15 mouse cellular contexts compared by ENCODE assay signal in genomic region chr14:77533638-77534037, GRCm38 (mm10).
DNase-seq lines count a peak whose midpoint lies in the region; ATAC-seq and TF ChIP-seq lines count a peak whose summit lies in the region.
"Had no signal": no experiment of that assay in that cellular context is flagged by ENCODE, and none has a peak within 500 bp of the region (broad histone marks: within the 10 kb centered on the region; RNA-seq: fewer than 3 reads in every experiment).

No protein-coding gene starts in this region.

- no peak overlapping the region for H3K4me2 ChIP-seq in midbrain, embryonic 11.5 days
- no peak overlapping the region for H3K4me2 ChIP-seq in midbrain, embryonic 13.5 days (replicated peaks)
- H3K4me2 ChIP-seq: embryonic facial prominence, embryonic 13.5 days; heart, embryonic 11.5 days had no signal

- H3K9me3 ChIP-seq in midbrain, embryonic 11.5 days (ENCODE audit: control insufficient read depth, low read length) = no peaks in the 10 kb centered on the region
- no peaks in the 10 kb centered on the region for H3K9me3 ChIP-seq in midbrain, embryonic 13.5 days
- H3K9me3 ChIP-seq: embryonic facial prominence, embryonic 13.5 days; midbrain, embryonic 10.5 days had no signal

- peak; percentile 32 to 47 for DNase-seq in cerebellum, postnatal 25 days
- peak; percentile 72 for DNase-seq in midbrain, embryonic 11.5 days (ENCODE audit: low spot score, missing footprints)
- DNase-seq in spleen, postnatal 4 days (ENCODE audit: low spot score in 2 of 2) = no peak
- no peak for DNase-seq in lung, adult 2 months
- DNase-seq: adrenal gland, adult 2 months had no signal

- 73% methylated on average over 5 of the region's 5 CpGs for WGBS in midbrain, embryonic 11.5 days
- WGBS in midbrain, embryonic 13.5 days = 74% methylated on average over 5 of the region's 5 CpGs
- WGBS in lung, adult 2 months = 74% methylated on average over 5 of the region's 5 CpGs

- H3K27ac ChIP-seq in midbrain, embryonic 11.5 days (ENCODE audit: low read depth, low read length) = no peak overlapping the region
- no peak overlapping the region for H3K27ac ChIP-seq in midbrain, embryonic 13.5 days
- 0 out of 2 replicates have a peak overlapping the region, but pooled peaks have one; percentile 13 for H3K27ac ChIP-seq in bone marrow macrophage, adult 2 months (ENCODE audit: insufficient read depth, low read depth, low read length)
- H3K27ac ChIP-seq: embryonic facial prominence, embryonic 13.5 days; left cerebral cortex, adult 2 months; liver, embryonic 14.5 days; midbrain, embryonic 10.5 days had no signal

- ATAC-seq in cerebellum, adult (ENCODE audit: insufficient number of reproducible peaks, low FRiP score, low TSS enrichment) = no peak; the same call in 1 of the 2 replicates
- ATAC-seq in midbrain, embryonic 11.5 days (ENCODE audit: low FRiP score) = no peak
- ATAC-seq in midbrain, embryonic 13.5 days = no peak
- peak; percentile 68; the same call in 1 of the 2 replicates for ATAC-seq in neutrophil, adult 5-6 weeks (ENCODE audit: extremely low read depth, insufficient number of reproducible peaks, low FRiP score, poor library complexity, severe bottlenecking)
- ATAC-seq: inflammation-experienced regulatory T-cells, adult 6 months had no signal

- no peaks in the 10 kb centered on the region for H3K4me1 ChIP-seq in midbrain, embryonic 11.5 days (ENCODE audit: control insufficient read depth, insufficient read depth, low read length)
- no peaks in the 10 kb centered on the region for H3K4me1 ChIP-seq in midbrain, embryonic 13.5 days (replicated peaks)
- peaks cover 20% of the 10 kb centered on the region for H3K4me1 ChIP-seq in bone marrow macrophage, adult 2 months (ENCODE audit: control insufficient read depth, insufficient read depth, low read length)
- H3K4me1 ChIP-seq in lung, adult 2 months (ENCODE audit: control insufficient read depth, insufficient read depth, low read length) = no peaks in the 10 kb centered on the region
- H3K4me1 ChIP-seq: embryonic facial prominence, embryonic 13.5 days; midbrain, embryonic 10.5 days had no signal

- H3K27me3 ChIP-seq in midbrain, embryonic 11.5 days (ENCODE audit: control insufficient read depth, insufficient read depth, low read length) = no peaks in the 10 kb centered on the region
- no peaks in the 10 kb centered on the region for H3K27me3 ChIP-seq in midbrain, embryonic 13.5 days
- H3K27me3 ChIP-seq: embryonic facial prominence, embryonic 13.5 days had no signal

- H3K9ac ChIP-seq in midbrain, embryonic 11.5 days (ENCODE audit: low read length) = no peak overlapping the region
- no peak overlapping the region for H3K9ac ChIP-seq in midbrain, embryonic 13.5 days (replicated peaks)
- H3K9ac ChIP-seq: embryonic facial prominence, embryonic 13.5 days; liver, embryonic 14.5 days had no signal

- H3K36me3 ChIP-seq in midbrain, embryonic 11.5 days (ENCODE audit: control insufficient read depth, insufficient read depth, low read length) = no peaks in the 10 kb centered on the region
- no peaks in the 10 kb centered on the region for H3K36me3 ChIP-seq in midbrain, embryonic 13.5 days
- H3K36me3 ChIP-seq: embryonic facial prominence, embryonic 13.5 days; midbrain, embryonic 10.5 days had no signal

- no peak for TF ChIP-seq POLR2A in bone marrow macrophage, adult 2 months (IDR thresholded peaks at IDR 0.05; ENCODE audit: borderline replicate concordance, low read depth, low read length)
- TF ChIP-seq POLR2A in lung, adult 2 months (IDR thresholded peaks at IDR 0.05; ENCODE audit: borderline replicate concordance, extremely low read depth, low read depth, low read length) = no peak

- no peak overlapping the region for H3K4me3 ChIP-seq in midbrain, embryonic 11.5 days (ENCODE audit: low read depth, low read length)
- H3K4me3 ChIP-seq in midbrain, embryonic 13.5 days (replicated peaks) = no peak overlapping the region
- H3K4me3 ChIP-seq in bone marrow macrophage, adult 2 months (ENCODE audit: insufficient read depth, low read length) = no peak overlapping the region
- H3K4me3 ChIP-seq in lung, adult 2 months (replicated peaks; ENCODE audit: extremely low read depth, low read depth, low read length) = no peak overlapping the region
- H3K4me3 ChIP-seq: embryonic facial prominence, embryonic 13.5 days; left cerebral cortex, adult 2 months; midbrain, embryonic 10.5 days had no signal

- no peak for TF ChIP-seq CTCF in bone marrow macrophage, adult 2 months (IDR thresholded peaks at IDR 0.05; ENCODE audit: low read depth, low read length)
- no peak for TF ChIP-seq CTCF in lung, adult 2 months (IDR thresholded peaks at IDR 0.05; ENCODE audit: insufficient read depth, low read length)

Comparison
In these comparisons a context has a peak if more than half of its experiments do, and no peak if none do; other contexts are left out.
1. DNase-seq: peak in cerebellum, postnatal 25 days (2 of 2) and midbrain, embryonic 11.5 days (single experiment); none in spleen, postnatal 4 days (0 of 2) and lung, adult 2 months (single experiment).